Mouse (Mus musculus) hindbrain, embryonic 14.5 days (tissue): ENCODE results near the gene Fam186b. TPM values are rescaled to one million over a fixed set of nuclear protein-coding genes. Genes with fewer than 3 reads are reported as not detected.

Source experiments
- ATAC-seq: fragments of 200-750 bp; cut with Nextera tagmentation; 2 replicates; pipeline ENCODE4 v1.8.0; 2017; ENCODE audit warnings: moderate number of reproducible peaks, mild to moderate bottlenecking, moderate TSS enrichment, moderate library complexity; ENCODE audit not compliant: low FRiP score
- DNase-seq: peaks from one replicate; pipeline ENCODE4 v3.0.0-alpha.2; 2015; ENCODE audit warnings: low spot score
- H3K27ac ChIP-seq: fragments of 300-500 bp; sonication (generic); 2 replicates; pipeline ENCODE4 v1.5.1; 2014; ENCODE audit warnings: mild to moderate bottlenecking, moderate library complexity
- H3K27me3 ChIP-seq: fragments of 300-500 bp; sonication (generic); 2 replicates; pipeline ENCODE4 v1.6.1; 2014; ENCODE audit warnings: mild to moderate bottlenecking, low read length, mixed read lengths; ENCODE audit not compliant: control insufficient read depth, insufficient read depth
- H3K36me3 ChIP-seq: fragments of 300-500 bp; sonication (generic); replicated peaks from 2 replicates; pipeline ENCODE4 v1.6.1; 2014; ENCODE audit not compliant: control insufficient read depth, insufficient read depth
- H3K4me1 ChIP-seq: fragments of 300-500 bp; sonication (generic); replicated peaks from 2 replicates; pipeline ENCODE4 v1.6.1; 2014; ENCODE audit warnings: antibody characterized with exemption, low read length, mixed read lengths; ENCODE audit not compliant: control insufficient read depth, insufficient read depth
- H3K4me2 ChIP-seq: fragments of 300-500 bp; sonication (generic); replicated peaks from 2 replicates; pipeline ENCODE4 v1.6.1; 2014; ENCODE audit warnings: mild to moderate bottlenecking, moderate library complexity
- H3K4me3 ChIP-seq: fragments of 300-500 bp; sonication (generic); replicated peaks from 2 replicates; pipeline ENCODE4 v1.5.1; 2014; ENCODE audit warnings: mild to moderate bottlenecking, low read length
- H3K9ac ChIP-seq: fragments of 300-500 bp; sonication (generic); 2 replicates; pipeline ENCODE4 v1.6.1; 2014
- H3K9me3 ChIP-seq: fragments of 300-500 bp; sonication (generic); 2 replicates; pipeline ENCODE4 v1.6.1; 2016; ENCODE audit warnings: low read length; ENCODE audit not compliant: control insufficient read depth
- WGBS: fragments of 180-500 bp; shearing (Covaris S2); extraction: QIAGEN DNeasy Blood & Tissue Kit; methylation state at CpG from one replicate; pipeline ENCODE4 v1.1.7; 2014; 5-methylcytosine and 5-hydroxymethylcytosine counted together
- polyA plus RNA-seq: library from polyadenylated mRNA; unstranded; fragments of >200 nt; fragmentation: Nextera tagmentation; extraction: Ambion mirVana; gene quantifications from 2 replicates; pipeline ENCODE4 v1.2.1, GENCODE M21; 2014

Fam186b gene
- polyA plus RNA-seq, 1 experiment from 2014 or later: 0.39 TPM

- peaks cover 59% of the 10 kb centered on the region for H3K36me3 ChIP-seq
- 58% methylated on average over 2 of the region's 2 CpGs for WGBS
- ATAC-seq: no peak
Observed at GRCm38 (mm10) chr15:99326407-99326806, 30.7 kb upstream of the Fam186b start.

GRCm38 (mm10) chr15:99325598-99325997 is 29.9 kb upstream of the Fam186b start:
- Histone ChIP-seq H3K9ac (no peak overlapping the region), H3K27me3 (no peaks in the 10 kb centered on the region), H3K9me3 (no peaks in the 10 kb centered on the region), H3K4me1 (no peaks in the 10 kb centered on the region), H3K4me2 (no peak overlapping the region), H3K36me3 (peaks cover 67% of the 10 kb centered on the region), H3K27ac (no peak overlapping the region), H3K4me3 (no peak overlapping the region)
- WGBS: 96% methylated on average over 6 of the region's 6 CpGs
- no peak for ATAC-seq
- DNase-seq: no peak

More at GRCm38 (mm10) chr15:99326407-99326806, 30.7 kb upstream of the Fam186b start:
- Histone ChIP-seq H3K4me2 (no peak overlapping the region), H3K27ac (no peak overlapping the region), H3K4me3 (no peak overlapping the region), H3K9ac (no peak overlapping the region), H3K9me3 (no peaks in the 10 kb centered on the region), H3K4me1 (no peaks in the 10 kb centered on the region), H3K27me3 (no peaks in the 10 kb centered on the region)
- no peak for DNase-seq

- Histone ChIP-seq H3K27ac (no peak overlapping the region), H3K27me3 (no peaks in the 10 kb centered on the region), H3K36me3 (peaks cover 77% of the 10 kb centered on the region), H3K4me2 (no peak overlapping the region), H3K9ac (no peak overlapping the region), H3K9me3 (no peaks in the 10 kb centered on the region), H3K4me1 (no peaks in the 10 kb centered on the region), H3K4me3 (no peak overlapping the region)
- DNase-seq (no peak), ATAC-seq (no peak)
- WGBS: 87% methylated on average over 9 of the region's 9 CpGs
Observed at GRCm38 (mm10) chr15:99324151-99324550, 28.5 kb upstream of the Fam186b start.

- H3K27ac ChIP-seq: no peak overlapping the region
- DNase-seq (no peak), ATAC-seq (no peak)
- H3K4me3 ChIP-seq: no peak overlapping the region
- no peak overlapping the region for H3K9ac ChIP-seq
- H3K4me1 ChIP-seq: no peaks in the 10 kb centered on the region
- no peak overlapping the region for H3K4me2 ChIP-seq
- WGBS: 94% methylated on average over 9 of the region's 9 CpGs
- H3K27me3 ChIP-seq: no peaks in the 10 kb centered on the region
- peaks cover 91% of the 10 kb centered on the region for H3K36me3 ChIP-seq
- H3K9me3 ChIP-seq: no peaks in the 10 kb centered on the region
Observed at GRCm38 (mm10) chr15:99320978-99321377, 25.3 kb upstream of the Fam186b start.

DNA sequence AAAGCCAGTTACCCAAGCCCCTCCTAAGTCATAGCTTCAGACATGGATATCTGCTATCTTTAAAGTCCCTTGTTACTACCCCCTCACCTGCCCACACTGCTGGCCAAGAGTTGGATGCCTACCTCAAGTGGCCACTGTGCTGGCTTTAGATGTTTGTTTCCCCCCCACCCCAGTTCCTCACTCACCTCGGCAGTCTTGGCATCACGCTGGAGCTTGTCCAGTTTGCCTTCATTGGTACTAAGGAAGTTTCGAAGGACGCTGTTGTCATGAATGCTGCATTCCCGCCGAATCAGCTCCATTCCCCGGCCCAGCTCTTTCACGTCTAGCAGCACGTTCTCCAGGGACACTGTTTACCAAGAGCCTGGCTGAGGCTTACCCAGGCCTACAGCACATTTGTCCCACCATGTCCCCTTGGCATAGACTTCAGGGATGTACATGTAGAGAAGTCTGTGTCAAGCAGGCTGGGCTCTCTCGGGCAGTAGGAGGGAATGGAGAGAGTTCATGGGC is 24.5 kb upstream of the Fam186b start:
- Histone ChIP-seq H3K27ac (0 out of 2 replicates have a peak overlapping the region, but pooled peaks have one; percentile 6), H3K4me2 (no peak overlapping the region), H3K4me1 (no peaks in the 10 kb centered on the region), H3K27me3 (no peaks in the 10 kb centered on the region), H3K9ac (no peak overlapping the region), H3K36me3 (peaks cover 94% of the 10 kb centered on the region), H3K4me3 (no peak overlapping the region), H3K9me3 (no peaks in the 10 kb centered on the region)
- DNase-seq (no peak), ATAC-seq (no peak)
- 80% methylated on average over 10 of the region's 10 CpGs for WGBS

DNA sequence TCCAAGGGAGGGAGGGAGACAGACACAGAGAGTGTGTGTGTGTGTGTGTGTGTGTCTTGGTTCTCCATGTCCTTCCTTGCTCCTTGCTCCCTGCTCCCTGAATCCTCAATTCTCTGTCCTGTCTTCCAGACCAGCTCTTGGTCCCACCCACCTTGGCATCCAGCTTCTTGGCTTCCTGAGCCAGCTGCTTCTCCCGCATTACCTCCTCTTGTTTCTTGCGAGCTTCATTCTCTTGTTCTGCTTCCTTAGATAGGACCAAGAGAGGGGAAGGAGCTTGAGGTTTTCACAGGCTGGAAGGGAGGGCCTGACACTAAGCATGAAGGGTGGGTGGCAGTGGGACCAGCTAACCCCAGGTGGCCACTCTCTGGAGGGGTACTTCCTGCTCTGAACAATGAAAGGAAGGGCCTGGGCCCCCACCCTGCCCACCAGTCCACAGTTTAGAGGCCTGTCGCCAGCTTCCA is 23.8 kb upstream of the Fam186b start:
- H3K27me3 ChIP-seq: no peaks in the 10 kb centered on the region
- H3K27ac ChIP-seq: peak overlapping the region; percentile 18; the same call in 1 of the 2 replicates
- no peaks in the 10 kb centered on the region for H3K9me3 ChIP-seq
- WGBS: 75% methylated on average over 3 of the region's 3 CpGs
- peaks cover 94% of the 10 kb centered on the region for H3K36me3 ChIP-seq
- DNase-seq (no peak), ATAC-seq (no peak)
- no peak overlapping the region for H3K9ac ChIP-seq
- no peak overlapping the region for H3K4me3 ChIP-seq
- H3K4me1 ChIP-seq: no peaks in the 10 kb centered on the region
- no peak overlapping the region for H3K4me2 ChIP-seq

- no peak overlapping the region for H3K4me3 ChIP-seq
- no peaks in the 10 kb centered on the region for H3K9me3 ChIP-seq
- ATAC-seq (no peak), DNase-seq (no peak)
- H3K4me2 ChIP-seq: no peak overlapping the region
- H3K4me1 ChIP-seq: no peaks in the 10 kb centered on the region
- peaks cover 97% of the 10 kb centered on the region for H3K36me3 ChIP-seq
- WGBS: 87% methylated on average over 14 of the region's 14 CpGs
- no peaks in the 10 kb centered on the region for H3K27me3 ChIP-seq
- no peak overlapping the region for H3K9ac ChIP-seq
- H3K27ac ChIP-seq: peak overlapping the region; percentile 18
Observed at GRCm38 (mm10) chr15:99318861-99319410, 23.2 kb upstream of the Fam186b start.

GRCm38 (mm10) chr15:99318071-99318470 is 22.4 kb upstream of the Fam186b start:
- Histone ChIP-seq H3K9ac (no peak overlapping the region), H3K9me3 (no peaks in the 10 kb centered on the region), H3K27me3 (no peaks in the 10 kb centered on the region), H3K27ac (no peak overlapping the region), H3K4me1 (no peaks in the 10 kb centered on the region), H3K4me3 (no peak overlapping the region), H3K4me2 (no peak overlapping the region), H3K36me3 (peaks cover 98% of the 10 kb centered on the region)
- no peak for ATAC-seq
- DNase-seq: no peak
- 94% methylated on average over 6 of the region's 6 CpGs for WGBS

DNA sequence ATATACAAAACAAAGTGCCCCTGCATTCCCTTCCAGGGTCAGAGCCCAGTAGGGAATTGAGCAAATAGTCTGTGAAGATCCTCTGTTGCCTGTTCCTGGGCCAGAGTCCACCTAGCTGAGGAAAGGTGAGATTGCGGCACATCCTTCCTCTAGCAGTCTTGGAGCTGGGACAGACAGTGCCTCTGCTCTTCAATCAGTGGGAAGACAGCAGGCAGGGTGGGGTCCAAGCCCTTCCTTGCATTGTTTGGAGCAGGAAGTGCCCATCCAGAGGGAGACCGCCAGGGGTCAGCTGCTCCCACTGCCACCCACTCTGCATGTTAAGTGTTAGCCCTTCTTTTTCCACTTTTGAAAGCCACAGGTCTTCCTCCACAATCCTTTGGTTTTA is 21.6 kb upstream of the Fam186b start:
- Histone ChIP-seq H3K4me2 (no peak overlapping the region), H3K9me3 (no peaks in the 10 kb centered on the region), H3K9ac (peak overlapping the region; percentile 37; the same call in 1 of the 2 replicates), H3K36me3 (peaks cover 98% of the 10 kb centered on the region), H3K27me3 (no peaks in the 10 kb centered on the region), H3K4me1 (no peaks in the 10 kb centered on the region), H3K27ac (peak overlapping the region; percentile 74), H3K4me3 (no peak overlapping the region)
- 69% methylated on average over 2 of the region's 2 CpGs for WGBS
- ATAC-seq: no peak
- DNase-seq: no peak
